In genomic region chr12:80131359-80132249, GRCm38 (mm10) we compare ENCODE assay signal across 8 mouse cellular contexts. TPM values are rescaled to one million over a fixed set of nuclear protein-coding genes. Genes with fewer than 3 reads are reported as not detected.
A peak's percentile ranks its signal among the peaks of the same experiment; 100 is the strongest.
DNase-seq lines count a peak whose midpoint lies in the region; ATAC-seq and TF ChIP-seq lines count a peak whose summit lies in the region.

No protein-coding gene starts in this region.

- H3K4me2 ChIP-seq in hindbrain, embryonic 13.5 days = peak overlapping the region; percentile 76

- H3K4me3 ChIP-seq in lung, adult 2 months (replicated peaks; ENCODE audit: extremely low read depth, low read depth, low read length) = peak overlapping the region; percentile 71
- peak overlapping the region; percentile 68 for H3K4me3 ChIP-seq in brown adipose tissue, adult 24 weeks (ENCODE audit: insufficient read depth, low read depth, low read length)
- H3K4me3 ChIP-seq in hindbrain, embryonic 13.5 days = peak overlapping the region; percentile 63
- peak overlapping the region; percentile 61 for H3K4me3 ChIP-seq in midbrain, embryonic 10.5 days

- peak; percentile 41 for DNase-seq in lung, adult 2 months
- DNase-seq in lung, postnatal 25 days (ENCODE audit: low spot score) = no peak
- DNase-seq in midbrain, embryonic 10.5 days (ENCODE audit: low spot score) = peak; percentile 29
- no peak for DNase-seq in frontal cortex, postnatal 14 days (ENCODE audit: low spot score in 2 of 2)
- DNase-seq in left cerebral cortex, adult 11 months (ENCODE audit: low spot score) = no peak

- no peak for TF ChIP-seq POLR2A in lung, adult 2 months (IDR thresholded peaks at IDR 0.05; ENCODE audit: borderline replicate concordance, extremely low read depth, low read depth, low read length)

- no peaks in the 10 kb centered on the region for H3K36me3 ChIP-seq in hindbrain, embryonic 13.5 days
- H3K36me3 ChIP-seq in midbrain, embryonic 10.5 days = peaks cover 11% of the 10 kb centered on the region

- H3K9me3 ChIP-seq in hindbrain, embryonic 13.5 days = no peaks in the 10 kb centered on the region
- H3K9me3 ChIP-seq in midbrain, embryonic 10.5 days (replicated peaks) = no peaks in the 10 kb centered on the region

- 0 out of 2 replicates have a peak, but pooled peaks cover 6% of the 10 kb centered on the region for H3K27me3 ChIP-seq in hindbrain, embryonic 13.5 days
- H3K27me3 ChIP-seq in midbrain, embryonic 10.5 days (ENCODE audit: low read depth, poor library complexity, severe bottlenecking) = peaks cover 5% of the 10 kb centered on the region; the same call in 1 of the 2 replicates

- H3K4me1 ChIP-seq in lung, adult 2 months (ENCODE audit: control insufficient read depth, insufficient read depth, low read length) = peaks cover 28% of the 10 kb centered on the region
- peaks cover 32% of the 10 kb centered on the region for H3K4me1 ChIP-seq in brown adipose tissue, adult 24 weeks (ENCODE audit: control insufficient read depth, insufficient read depth, insufficient read length, low read length)
- peaks cover 42% of the 10 kb centered on the region for H3K4me1 ChIP-seq in hindbrain, embryonic 13.5 days (replicated peaks)
- peaks cover 38% of the 10 kb centered on the region for H3K4me1 ChIP-seq in midbrain, embryonic 10.5 days

- peak overlapping the region; percentile 90 for H3K9ac ChIP-seq in hindbrain, embryonic 13.5 days

- 34% methylated on average over 17 of the region's 17 CpGs for WGBS in lung, adult 2 months
- 50% methylated on average over 17 of the region's 17 CpGs for WGBS in hindbrain, embryonic 13.5 days
- WGBS in midbrain, embryonic 10.5 days = 60% methylated on average over 17 of the region's 17 CpGs

- ATAC-seq in hindbrain, embryonic 13.5 days (ENCODE audit: low FRiP score) = 0 out of 2 replicates have a peak, but pooled peaks have one; percentile 7
- no peak; the same call in 1 of the 2 replicates for ATAC-seq in cerebellum, adult (ENCODE audit: insufficient number of reproducible peaks, low FRiP score, low TSS enrichment)

- no peak for TF ChIP-seq CTCF in lung, adult 2 months (IDR thresholded peaks at IDR 0.05; ENCODE audit: insufficient read depth, low read length)

- H3K27ac ChIP-seq in brown adipose tissue, adult 24 weeks (replicated peaks; ENCODE audit: low read depth, low read length) = peak overlapping the region; percentile 99
- H3K27ac ChIP-seq in hindbrain, embryonic 13.5 days = peak overlapping the region; percentile 95
- peak overlapping the region; percentile 99 for H3K27ac ChIP-seq in midbrain, embryonic 10.5 days (replicated peaks)

RNA-seq across cellular contexts. Expression of gene Zfp36l1, which starts 18.8 kb away (rescaled TPM):
- 261 and 286 TPM in 2 replicates for polyA plus RNA-seq in lung, adult 2 months (2012; rRNA removed)
- 67.0 and 75.8 TPM in 2 replicates for polyA plus RNA-seq in brown adipose tissue, adult 24 weeks (2012; ENCODE audit: insufficient read depth, insufficient read length, missing spikeins)
- polyA plus RNA-seq in hindbrain, embryonic 13.5 days (2015; fragmentation: Nextera tagmentation; extraction: Ambion mirVana) = 44.6 and 53.1 TPM in 2 replicates
- polyA plus RNA-seq in midbrain, embryonic 10.5 days (2016; fragmentation: Nextera tagmentation; extraction: Ambion mirVana) = 127 and 141 TPM in 2 replicates

Comparison
In these comparisons a context has a peak if more than half of its experiments do, and no peak if none do; other contexts are left out.
1. DNase-seq: peak in lung, adult 2 months (single experiment) and midbrain, embryonic 10.5 days (single experiment); none in lung, postnatal 25 days (single experiment), frontal cortex, postnatal 14 days (0 of 2) and left cerebral cortex, adult 11 months (single experiment).
2. Peak in every context shown above with its lines, with median percentiles within 50 percentile points of each other: H3K4me3 ChIP-seq and H3K27ac ChIP-seq.